Mouse (Mus musculus) kidney, adult 2 months (tissue): ENCODE results near the gene Khdrbs2. TPM values are rescaled to one million over a fixed set of nuclear protein-coding genes. Genes with fewer than 3 reads are reported as not detected.

ENCODE experiments used
- DNase-seq: peaks from one replicate; pipeline ENCODE4 v3.0.0; 2021
- H3K27ac ChIP-seq: fragments of 200-500 bp; 2 replicates; pipeline ENCODE4 v1.5.1; 2012; ENCODE audit warnings: low read depth, low read length, control low read depth, inconsistent platforms; ENCODE audit not compliant: insufficient read depth
- H3K27me3 ChIP-seq: fragments of 200-500 bp; replicated peaks from 2 replicates; pipeline ENCODE4 v1.6.1; 2012; ENCODE audit warnings: mild to moderate bottlenecking, moderate library complexity, low read length, inconsistent platforms; ENCODE audit not compliant: control insufficient read depth, insufficient read depth
- H3K36me3 ChIP-seq: fragments of 200-500 bp; 2 replicates; pipeline ENCODE4 v1.6.1; 2012; ENCODE audit warnings: mild to moderate bottlenecking, moderate library complexity, low read length, inconsistent platforms; ENCODE audit not compliant: control insufficient read depth, insufficient read depth
- H3K4me1 ChIP-seq: fragments of 200-500 bp; 2 replicates; pipeline ENCODE4 v1.6.1; 2011; ENCODE audit warnings: low read length; ENCODE audit not compliant: control insufficient read depth, insufficient read depth
- H3K4me3 ChIP-seq: fragments of 200-500 bp; 2 replicates; pipeline ENCODE4 v1.5.1; 2011; ENCODE audit warnings: mild to moderate bottlenecking, low read depth, low read length, control low read depth; ENCODE audit not compliant: insufficient read depth
- CTCF ChIP-seq: fragments of 200-500 bp; conservative IDR thresholded peaks from 2 replicates; pipeline ENCODE4 v1.5.1; 2011; ENCODE audit warnings: low read depth, mild to moderate bottlenecking, control low read depth, low read length, moderate library complexity, mixed read lengths; ENCODE audit not compliant: insufficient read depth, insufficient read length
- POLR2A ChIP-seq: fragments of 200-500 bp; IDR thresholded peaks from one replicate; pipeline ENCODE4 v1.6.1; 2011; ENCODE audit warnings: low read depth, low read length, control low read depth
- WGBS: fragments of 180-500 bp; shearing (Covaris S2); methylation state at CpG from one replicate; pipeline ENCODE4 v1.1.7; 2018; 5-methylcytosine and 5-hydroxymethylcytosine counted together
- polyA plus RNA-seq: library from polyadenylated mRNA; depleted of rRNA; stranded (reverse); fragments of >200 nt; gene quantifications from 2 replicates; pipeline ENCODE4 v1.2.3, GENCODE M21; 2012; rRNA removed

The Khdrbs2 gene
- polyA plus RNA-seq: 0.03 TPM in 1 of 2 replicates, not detected in the other

DNA sequence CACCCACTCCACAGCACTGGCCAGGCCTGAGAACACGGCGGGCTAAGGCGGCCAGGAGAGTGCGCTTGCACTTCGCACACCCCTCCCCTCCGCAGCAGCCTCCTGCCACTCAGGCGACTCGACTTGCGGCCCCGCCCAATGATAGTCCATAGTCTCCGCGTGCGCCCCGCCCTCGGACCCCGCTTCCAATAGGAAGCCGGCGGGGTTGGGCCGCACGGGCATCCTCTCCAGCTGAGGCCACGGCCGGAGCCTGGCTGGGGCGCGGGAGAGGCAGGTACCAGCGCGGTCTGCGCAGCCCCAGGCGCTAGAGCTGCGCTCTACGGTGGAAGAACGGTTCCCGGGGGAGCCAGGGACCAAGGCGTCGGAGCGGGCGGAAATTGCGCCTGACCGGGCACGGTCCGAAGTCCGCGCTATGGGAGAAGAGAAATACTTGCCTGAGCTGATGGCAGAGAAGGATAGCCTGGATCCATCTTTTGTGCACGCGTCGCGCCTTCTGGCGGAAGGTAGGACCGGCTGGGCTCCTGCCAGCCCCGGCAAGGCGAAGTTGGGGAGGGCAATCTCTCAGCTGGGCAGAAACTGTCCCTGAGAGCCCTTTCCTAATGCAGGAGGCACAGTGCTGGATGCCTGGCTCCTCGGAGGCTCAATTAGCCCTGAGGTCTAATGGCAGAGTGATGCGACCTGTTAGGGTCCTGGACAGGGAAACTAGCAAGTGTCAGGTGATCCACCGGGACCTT, at the start of gene Khdrbs2:
Gene Khdrbs2, plus strand, starts transcription at position 209 of the 734 bp plus-strand sequence.
- Histone ChIP-seq H3K4me1 (0 out of 2 replicates have a peak, but pooled peaks cover 2% of the 10 kb centered on the region), H3K27me3 (no peaks in the 10 kb centered on the region), H3K36me3 (no peaks in the 10 kb centered on the region), H3K27ac (no peak within 1 kb of the TSS), H3K4me3 (peak within 1 kb of the TSS; percentile 28; the same call in 1 of the 2 replicates)
- peak; percentile 85 for DNase-seq
- 2% methylated on average over 53 of the region's 53 CpGs for WGBS
- TF ChIP-seq CTCF (no peak), POLR2A (no peak)

- Histone ChIP-seq H3K4me3 (no peak overlapping the region), H3K27ac (no peak overlapping the region), H3K27me3 (no peaks in the 10 kb centered on the region), H3K4me1 (0 out of 2 replicates have a peak, but pooled peaks cover 2% of the 10 kb centered on the region), H3K36me3 (no peaks in the 10 kb centered on the region)
- no peak for TF ChIP-seq CTCF
- TF ChIP-seq POLR2A: no peak
- peak; percentile 17 for DNase-seq
- WGBS: 59% methylated on average over 5 of the region's 5 CpGs
Measured at GRCm38 (mm10) chr1:32174566-32174965, 2.1 kb downstream of the Khdrbs2 start.

GRCm38 (mm10) chr1:32199664-32200260, 27.2 kb downstream of the Khdrbs2 start:
- no peaks in the 10 kb centered on the region for H3K4me1 ChIP-seq
- H3K4me3 ChIP-seq: no peak overlapping the region
- no peak for TF ChIP-seq POLR2A
- no peak for TF ChIP-seq CTCF
- DNase-seq: no peak
- no peaks in the 10 kb centered on the region for H3K27me3 ChIP-seq
- 78% methylated on average over 1 of the region's 1 CpGs for WGBS
- no peaks in the 10 kb centered on the region for H3K36me3 ChIP-seq
- no peak overlapping the region for H3K27ac ChIP-seq

DNA sequence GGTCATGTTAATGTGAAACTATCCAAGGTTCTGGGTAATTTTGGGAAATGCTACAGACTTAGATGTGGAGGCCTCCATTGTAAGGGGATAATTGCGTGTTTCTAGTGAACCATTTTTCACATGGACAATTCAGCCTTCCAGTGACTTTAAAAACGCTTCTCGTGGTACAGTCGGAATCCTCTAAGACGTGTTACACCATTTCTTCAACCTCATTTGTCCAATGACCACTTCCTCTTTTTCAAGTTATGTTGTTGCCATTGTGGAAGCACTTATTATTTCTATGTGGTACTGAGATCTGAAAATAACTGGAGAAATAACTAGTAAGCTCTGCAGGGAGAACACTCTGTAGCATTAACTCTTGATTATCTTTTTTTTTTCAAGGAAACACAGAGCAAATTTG, 75.9 kb downstream of the Khdrbs2 start:
- H3K4me1 ChIP-seq: no peaks in the 10 kb centered on the region
- no peak for DNase-seq
- no peaks in the 10 kb centered on the region for H3K36me3 ChIP-seq
- no peak overlapping the region for H3K27ac ChIP-seq
- no peak for TF ChIP-seq POLR2A
- TF ChIP-seq CTCF: no peak
- WGBS: 88% methylated on average over 5 of the region's 5 CpGs
- no peak overlapping the region for H3K4me3 ChIP-seq
- no peaks in the 10 kb centered on the region for H3K27me3 ChIP-seq

GRCm38 (mm10) chr1:32249602-32250001, 77.1 kb downstream of the Khdrbs2 start:
- 87% methylated on average over 2 of the region's 2 CpGs for WGBS
- TF ChIP-seq POLR2A (no peak), CTCF (no peak)
- H3K36me3 ChIP-seq: no peaks in the 10 kb centered on the region
- no peaks in the 10 kb centered on the region for H3K4me1 ChIP-seq
- no peak for DNase-seq
- no peak overlapping the region for H3K4me3 ChIP-seq
- no peaks in the 10 kb centered on the region for H3K27me3 ChIP-seq
- no peak overlapping the region for H3K27ac ChIP-seq

GRCm38 (mm10) chr1:32250337-32250736, 77.8 kb downstream of the Khdrbs2 start:
- no peak for TF ChIP-seq POLR2A
- TF ChIP-seq CTCF: no peak
- Histone ChIP-seq H3K27me3 (no peaks in the 10 kb centered on the region), H3K27ac (no peak overlapping the region), H3K4me1 (no peaks in the 10 kb centered on the region), H3K4me3 (no peak overlapping the region), H3K36me3 (no peaks in the 10 kb centered on the region)
- no peak for DNase-seq
- WGBS: 98% methylated on average over 1 of the region's 1 CpGs

DNA sequence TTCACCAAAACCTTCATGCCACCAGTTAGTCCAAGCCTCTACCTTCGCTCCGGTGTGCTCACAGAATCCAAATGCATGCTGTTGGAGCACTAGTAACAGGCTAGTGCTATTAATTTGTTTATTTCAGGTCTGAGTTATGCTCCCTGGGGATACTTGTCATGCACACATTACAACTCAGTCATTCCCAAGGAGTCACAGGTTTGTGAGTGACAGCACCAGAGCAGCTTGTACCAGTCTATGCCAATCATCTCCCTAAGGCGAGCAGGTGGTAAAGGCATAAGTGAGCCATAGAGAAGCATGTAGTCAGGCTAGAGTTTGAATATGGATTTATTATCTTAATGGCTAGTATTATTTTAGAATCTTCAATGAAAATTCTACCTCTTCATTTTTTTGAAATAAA, 86.4 kb downstream of the Khdrbs2 start:
- TF ChIP-seq POLR2A: no peak
- TF ChIP-seq CTCF: no peak
- no peaks in the 10 kb centered on the region for H3K4me1 ChIP-seq
- H3K27ac ChIP-seq: no peak overlapping the region
- DNase-seq: no peak
- H3K4me3 ChIP-seq: no peak overlapping the region
- WGBS: 81% methylated on average over 3 of the region's 3 CpGs
- H3K36me3 ChIP-seq: no peaks in the 10 kb centered on the region
- no peaks in the 10 kb centered on the region for H3K27me3 ChIP-seq
